Mouse (Mus musculus) right cerebral cortex, postnatal 10 days (tissue): ENCODE data around the gene Bdkrb2.

ENCODE experiments used
- DNase-seq, 2 experiments: peaks; one replicate each; pipeline ENCODE4 v3.0.0; 2021; ENCODE audit warnings: low spot score in 2 of 2

Bdkrb2 gene

DNA sequence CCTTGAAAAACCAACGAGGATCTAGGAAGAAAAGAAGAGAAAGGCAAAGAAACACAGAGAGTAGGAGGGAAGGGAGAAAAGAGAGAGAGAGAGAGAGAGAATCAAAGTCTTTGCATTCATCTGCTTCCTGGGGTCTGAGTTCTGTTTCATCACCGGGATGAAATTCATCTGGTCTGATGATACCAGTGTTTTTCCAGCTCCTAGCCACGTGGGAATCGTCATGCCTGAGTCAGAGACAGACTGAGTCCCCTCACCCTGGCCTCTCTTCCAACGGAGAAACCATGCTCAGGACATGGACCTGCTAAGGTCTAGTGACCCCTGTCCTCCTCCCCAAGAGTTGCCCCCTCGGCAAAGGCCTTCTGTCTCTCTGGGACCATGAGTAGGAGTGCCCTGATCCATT, 16.5 kb upstream of the Bdkrb2 start:
- DNase-seq = no peak

- DNase-seq = no peak
Observed at GRCm38 (mm10) chr12:105547151-105547550, 15.9 kb upstream of the Bdkrb2 start.

DNA sequence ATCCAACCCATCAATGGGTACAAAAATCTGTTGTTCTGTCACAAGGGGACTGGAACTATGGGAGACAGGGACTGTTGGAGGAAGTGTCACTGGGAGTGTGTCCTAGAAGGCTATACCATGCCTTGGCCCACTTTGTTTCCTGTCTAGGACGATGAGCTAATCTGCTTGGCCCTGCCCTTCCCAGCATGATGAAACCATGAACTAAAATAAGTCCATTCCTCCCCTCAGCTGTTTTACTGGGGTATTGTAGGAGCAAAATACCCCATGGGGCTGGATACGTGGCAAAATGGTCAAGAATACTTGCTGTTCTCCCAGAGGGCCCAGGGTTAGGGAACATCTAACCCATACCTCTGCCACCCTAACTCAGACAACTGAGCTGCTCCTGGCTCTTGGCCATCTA, 15.0 kb upstream of the Bdkrb2 start:
- DNase-seq = no peak

DNA sequence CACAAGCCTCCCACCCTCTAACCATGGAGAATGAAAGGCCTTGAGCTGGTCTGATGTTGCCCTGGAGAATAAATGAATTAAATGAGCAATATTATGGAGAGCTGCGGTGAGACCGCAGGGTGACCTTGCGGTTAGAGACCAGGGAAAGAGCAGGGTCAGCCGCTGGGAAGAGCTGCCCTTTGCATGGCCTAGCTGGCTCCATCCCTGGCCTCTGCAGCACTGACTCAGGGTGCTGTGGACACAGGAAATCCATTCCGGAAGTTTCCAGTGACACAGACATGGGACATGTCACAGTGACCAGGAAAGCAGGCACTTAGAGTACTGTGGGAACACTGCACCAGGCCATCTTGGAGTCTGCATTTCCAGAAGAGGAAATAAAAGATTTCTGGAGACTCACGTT, 14.1 kb upstream of the Bdkrb2 start:
- DNase-seq = no peak

- no peak for DNase-seq
Observed at GRCm38 (mm10) chr12:105549835-105550802, 12.9 kb upstream of the Bdkrb2 start.

- peak in 1 of 2 experiments; percentile 50 for DNase-seq
Observed at GRCm38 (mm10) chr12:105551551-105551989, 11.5 kb upstream of the Bdkrb2 start.

- DNase-seq = no peak
Observed at GRCm38 (mm10) chr12:105554151-105554772, 8.8 kb upstream of the Bdkrb2 start.

GRCm38 (mm10) chr12:105555172-105555571, 7.9 kb upstream of the Bdkrb2 start:
- DNase-seq = no peak

DNA sequence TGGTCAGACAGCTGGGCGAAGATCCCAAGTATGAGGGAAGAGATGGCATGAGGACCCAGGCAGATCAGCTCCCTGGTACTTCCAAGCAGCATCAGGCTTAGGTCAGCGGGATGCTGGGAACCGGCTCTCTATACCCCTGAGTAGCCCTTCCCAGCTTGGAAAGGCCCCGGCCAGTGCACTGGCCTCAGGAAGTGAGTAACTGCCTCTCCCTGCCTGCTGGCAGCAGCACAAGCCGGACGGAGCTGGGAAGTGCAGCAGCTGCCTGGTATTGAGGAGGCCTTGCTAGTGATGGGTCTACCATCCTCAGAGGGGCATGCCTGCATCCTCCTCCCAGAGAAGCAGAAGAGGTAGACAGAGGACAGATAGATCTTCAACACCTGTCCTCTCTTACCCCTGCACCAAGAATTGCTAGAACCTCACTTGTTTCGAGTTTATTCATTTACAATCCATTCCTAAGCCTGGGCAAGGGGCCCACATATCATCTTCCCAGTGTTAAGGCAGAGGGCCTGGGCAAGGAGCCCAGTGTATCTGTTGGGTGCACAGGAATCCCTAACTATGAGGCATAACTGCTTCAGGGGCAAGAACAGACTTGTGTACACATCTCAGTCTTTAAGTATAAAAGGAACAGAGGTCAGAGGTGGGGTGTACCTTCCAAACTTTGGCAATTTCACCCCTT, 5.6 kb upstream of the Bdkrb2 start:
- DNase-seq = no peak

DNA sequence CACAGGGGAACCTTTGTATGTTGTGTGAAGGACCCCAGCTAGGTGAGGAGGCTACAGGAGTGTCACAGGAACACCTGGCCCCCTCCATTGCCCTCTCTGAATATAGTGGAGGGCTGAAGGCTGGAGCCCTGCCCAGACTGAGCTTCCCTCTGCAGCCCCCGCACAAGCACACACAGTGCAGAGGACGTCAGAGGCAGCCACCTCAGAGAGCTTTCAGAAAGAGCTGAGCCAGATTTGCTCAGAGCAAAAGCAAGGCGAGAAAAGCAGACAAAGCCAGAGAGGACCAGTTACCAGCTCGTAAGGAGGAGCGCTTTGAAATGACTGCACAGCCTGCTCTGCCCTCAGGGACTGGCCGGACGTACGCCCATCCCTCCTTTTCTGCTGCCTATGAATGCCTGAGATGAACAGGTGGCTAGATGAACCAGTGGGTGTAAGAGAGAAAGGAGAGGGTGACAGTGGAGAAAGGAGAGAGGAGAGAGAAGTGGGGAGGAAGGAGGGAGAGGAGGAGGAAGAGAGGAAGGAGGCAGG, 2.0 kb upstream of the Bdkrb2 start:
- peak in 1 of 2 experiments; percentile 48 for DNase-seq

- no peak for DNase-seq
Observed at GRCm38 (mm10) chr12:105562056-105562820, 788 bp upstream of the Bdkrb2 start.

GRCm38 (mm10) chr12:105563726-105564275, 775 bp downstream of the Bdkrb2 start:
- DNase-seq = no peak

DNA sequence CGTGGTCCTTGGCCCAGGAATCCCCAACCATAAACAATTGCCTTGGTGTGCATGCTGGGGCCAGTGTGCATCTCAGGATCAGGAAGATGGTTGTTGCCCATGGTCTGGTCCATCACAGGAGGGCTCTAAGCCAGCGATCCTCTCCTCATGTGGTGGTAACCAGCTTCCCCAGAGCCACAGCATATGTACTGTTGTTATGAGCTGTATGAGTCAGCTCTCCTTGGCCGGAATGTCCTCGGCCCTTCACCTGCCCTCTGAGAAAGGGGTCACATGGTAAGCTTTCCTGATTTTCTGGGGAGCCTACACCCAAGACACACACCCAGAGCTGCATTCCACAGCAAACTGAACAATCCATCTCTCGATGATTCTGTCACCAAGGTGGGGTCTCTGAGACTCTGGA, 2.2 kb downstream of the Bdkrb2 start:
- no peak for DNase-seq

- no peak for DNase-seq
Observed at GRCm38 (mm10) chr12:105571867-105572266, 8.8 kb downstream of the Bdkrb2 start.

DNA sequence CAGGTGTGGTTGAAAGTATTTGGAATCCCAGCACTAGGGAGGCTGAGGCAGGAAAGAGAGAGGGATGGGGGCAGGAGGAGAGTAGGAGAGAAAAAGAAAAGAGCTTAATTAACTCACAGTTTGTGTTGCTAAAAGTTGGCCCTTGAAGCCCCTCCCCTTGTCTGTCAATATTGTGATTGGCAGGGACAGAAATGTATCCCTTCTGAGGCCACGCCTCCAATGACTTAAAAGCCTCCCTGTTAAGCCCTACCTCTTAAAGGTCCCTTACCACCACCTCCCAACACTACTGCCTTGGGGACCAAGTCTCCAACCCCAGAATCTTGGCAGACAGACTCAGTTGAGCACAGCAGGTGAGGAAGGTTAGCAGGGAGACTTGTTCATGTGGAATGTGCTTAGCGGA, 9.6 kb downstream of the Bdkrb2 start:
- no peak for DNase-seq

DNA sequence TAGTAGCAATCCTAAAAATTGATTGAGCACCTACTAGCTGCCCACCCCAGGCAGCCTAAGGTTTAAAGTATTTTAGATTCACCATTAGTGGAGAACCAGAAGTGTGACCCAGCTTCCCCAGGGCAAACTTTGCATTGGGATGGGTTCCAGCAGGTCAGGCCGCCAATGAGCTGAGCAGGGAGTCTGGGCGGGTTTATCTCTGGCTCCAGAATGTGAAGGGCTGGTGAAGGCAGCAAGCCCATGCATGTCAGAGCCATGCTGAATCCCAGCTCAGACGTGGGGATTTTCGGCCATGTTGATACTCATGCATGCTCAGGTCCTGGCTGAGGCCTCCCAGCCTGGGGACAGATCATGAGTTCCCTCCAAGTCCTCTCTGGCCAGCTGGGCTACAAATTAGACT, 11.3 kb downstream of the Bdkrb2 start:
- DNase-seq = no peak

- DNase-seq = no peak
Observed at GRCm38 (mm10) chr12:105580490-105580889, 17.5 kb downstream of the Bdkrb2 start.

DNA sequence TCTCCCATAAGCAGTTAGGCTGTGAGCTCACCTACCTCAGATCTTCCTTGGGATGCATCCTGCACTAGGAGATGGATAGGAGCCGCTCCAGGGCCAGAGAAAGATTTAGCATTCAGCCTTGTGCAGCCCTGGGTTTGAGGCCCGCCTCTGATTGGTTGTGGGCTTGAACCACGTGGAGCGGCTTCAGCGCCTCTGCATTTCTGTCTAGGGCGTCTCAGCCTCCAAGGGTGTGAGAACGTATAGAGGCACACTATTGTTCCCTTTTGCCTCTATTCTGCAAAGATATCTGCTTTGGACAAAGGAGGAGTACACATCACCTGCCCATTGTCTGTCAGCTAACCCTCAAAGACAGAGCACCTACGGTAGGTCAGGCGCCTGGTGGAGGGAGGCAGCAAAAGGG, 19.5 kb downstream of the Bdkrb2 start:
- no peak for DNase-seq

- no peak for DNase-seq
Observed at GRCm38 (mm10) chr12:105583484-105583883, 20.5 kb downstream of the Bdkrb2 start.

- DNase-seq = peak; percentile 71 to 73
Observed at GRCm38 (mm10) chr12:105584851-105585250, 21.8 kb downstream of the Bdkrb2 start.

GRCm38 (mm10) chr12:105587526-105587925, 24.5 kb downstream of the Bdkrb2 start:
- DNase-seq = no peak
